Mouse (Mus musculus): ENCODE results near the gene Desi1.

The Desi1 gene

DNA sequence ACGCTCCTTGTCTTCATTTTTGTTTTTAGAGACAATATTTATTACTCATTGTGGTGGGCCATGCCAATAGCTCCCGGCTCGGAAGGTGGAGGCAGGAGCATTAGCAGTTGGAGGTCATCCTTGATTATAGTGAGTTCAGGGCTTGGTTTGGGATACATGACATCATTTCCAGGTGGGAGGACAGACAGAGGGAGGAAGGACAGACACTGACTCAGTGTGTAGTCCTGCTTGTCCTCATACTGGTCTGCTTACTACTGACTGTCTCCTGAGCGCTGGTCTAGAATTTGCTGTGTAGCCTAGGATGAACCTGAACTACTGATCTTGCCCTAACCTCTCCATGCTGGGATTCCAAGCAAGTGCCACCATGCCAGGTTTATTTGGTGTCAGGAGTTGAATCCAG lies at the start of gene Desi1:
Desi1 (minus strand) TSS at position 101 of the 400 bp plus-strand sequence.
- DNase-seq (ENCODE audit: low read depth, low spot score): no peak

DNA sequence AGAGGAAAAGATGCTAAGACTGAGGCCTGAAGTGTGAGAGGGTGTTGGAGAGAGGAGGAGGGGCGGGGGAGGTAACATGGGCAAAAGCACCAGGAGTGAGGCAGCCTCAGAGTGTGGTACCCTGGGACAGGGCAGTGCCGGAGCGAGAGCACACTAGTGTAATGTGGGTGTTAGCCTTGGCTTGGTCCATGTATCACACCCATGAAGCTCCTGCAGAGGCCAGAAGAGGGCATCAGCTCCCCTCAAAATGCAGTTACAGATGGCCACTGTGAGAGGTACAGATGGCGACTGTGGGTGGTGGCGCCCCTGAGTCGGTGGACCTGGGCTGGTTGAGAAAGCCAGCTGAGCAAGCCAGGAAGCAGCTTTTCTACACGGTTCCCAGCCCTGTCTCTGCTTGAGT lies 47.5 kb upstream of the Desi1 start:
- peak; percentile 61 for DNase-seq (ENCODE audit: low read depth, low spot score)

DNA sequence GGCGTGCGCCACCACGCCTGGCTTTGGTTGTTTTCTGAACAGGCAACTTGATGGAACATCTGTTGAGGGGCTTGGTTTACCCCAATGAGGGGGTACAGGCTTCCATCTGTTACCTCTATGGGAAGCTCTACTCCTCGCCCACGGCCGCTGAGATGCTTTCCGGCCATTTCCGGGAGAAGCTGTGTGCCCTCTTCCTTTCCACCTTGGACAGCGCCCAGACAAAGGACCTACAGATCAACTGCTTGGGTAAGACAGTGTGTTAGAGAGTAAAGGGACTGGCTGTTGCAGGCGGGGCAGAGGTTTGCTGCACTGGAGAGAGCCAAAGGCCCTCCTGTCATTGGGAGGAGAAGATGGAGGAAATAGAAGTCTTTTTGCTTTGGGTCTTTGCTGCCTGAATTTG lies 46.2 kb upstream of the Desi1 start:
- DNase-seq (ENCODE audit: low read depth, low spot score): no peak

DNA sequence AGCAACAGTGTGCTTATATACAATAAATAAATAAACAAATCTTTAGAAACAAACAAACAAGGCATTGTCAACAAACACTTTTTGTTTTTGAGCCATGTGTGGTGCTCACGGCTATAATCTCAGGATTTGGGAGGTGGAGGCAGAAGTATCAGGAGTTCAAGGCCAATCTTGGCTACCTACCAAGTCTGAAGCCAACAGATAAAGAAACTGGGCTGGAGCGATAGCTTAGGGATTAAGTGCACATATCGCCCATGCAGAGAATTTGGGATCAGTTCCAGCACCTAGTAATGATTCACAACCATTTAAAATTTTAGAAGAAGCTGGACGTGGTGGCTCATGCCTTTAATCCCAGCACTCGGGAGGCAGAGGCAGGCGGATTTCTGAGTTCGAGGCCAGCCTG lies 39.8 kb upstream of the Desi1 start:
- DNase-seq (ENCODE audit: low read depth, low spot score): no peak

DNA sequence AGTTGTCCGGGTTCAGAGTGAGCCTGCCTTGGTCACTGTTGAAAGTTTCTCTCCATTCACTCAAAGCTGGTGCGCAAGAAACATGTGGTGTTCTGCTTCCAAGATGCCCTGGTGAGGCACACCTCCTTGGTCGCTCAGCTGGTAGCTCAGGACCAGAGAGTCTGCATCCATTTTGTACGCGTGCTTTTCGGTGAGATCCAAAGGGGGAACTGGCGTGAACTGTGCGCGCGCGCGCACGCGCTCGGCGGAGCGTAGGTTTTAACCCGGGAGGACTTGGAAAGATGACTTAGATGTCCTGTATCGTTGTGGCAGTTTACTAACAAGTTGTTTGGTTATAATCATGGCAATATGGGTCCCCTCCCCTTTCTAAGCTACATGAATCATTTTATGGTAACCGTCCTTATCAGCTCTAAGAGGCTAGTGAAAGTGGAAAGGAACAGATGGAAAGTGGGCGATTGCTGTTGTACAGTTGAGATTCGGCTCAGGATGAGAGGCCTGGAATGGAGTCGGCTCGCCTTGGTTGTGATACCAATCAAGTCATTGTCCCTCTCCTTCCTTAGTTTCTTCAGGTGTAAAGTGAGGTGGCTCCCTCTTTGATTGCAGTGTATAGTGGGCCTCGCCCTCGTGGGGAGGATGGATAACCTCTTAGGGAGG lies 38.3 kb upstream of the Desi1 start:
- DNase-seq (ENCODE audit: low read depth, low spot score): no peak

DNA sequence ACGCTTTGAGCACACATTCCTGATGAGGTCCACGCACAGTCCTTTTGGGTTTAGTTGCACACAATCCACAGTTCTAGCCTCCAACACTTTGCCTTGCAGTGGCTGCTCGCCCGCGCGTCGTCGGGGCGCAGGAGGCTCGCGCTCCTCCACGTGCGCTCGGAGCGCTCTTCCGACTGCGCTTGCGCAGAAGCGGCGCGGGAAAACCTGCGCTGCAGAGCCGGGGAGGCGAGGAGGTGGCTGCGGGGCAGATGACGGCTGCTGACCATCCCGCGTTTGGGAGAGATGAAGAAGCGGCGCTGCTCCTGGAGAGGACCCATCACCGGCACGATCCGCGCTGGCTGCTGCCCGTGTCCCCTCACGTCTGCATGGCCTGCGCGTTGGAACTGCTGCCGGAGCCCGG lies 36.2 kb upstream of the Desi1 start, which contains the start of gene Mei1:
Mei1 (plus strand) TSS at position 99 of the 400 bp plus-strand sequence.
- DNase-seq (ENCODE audit: low read depth, low spot score): no peak

DNA sequence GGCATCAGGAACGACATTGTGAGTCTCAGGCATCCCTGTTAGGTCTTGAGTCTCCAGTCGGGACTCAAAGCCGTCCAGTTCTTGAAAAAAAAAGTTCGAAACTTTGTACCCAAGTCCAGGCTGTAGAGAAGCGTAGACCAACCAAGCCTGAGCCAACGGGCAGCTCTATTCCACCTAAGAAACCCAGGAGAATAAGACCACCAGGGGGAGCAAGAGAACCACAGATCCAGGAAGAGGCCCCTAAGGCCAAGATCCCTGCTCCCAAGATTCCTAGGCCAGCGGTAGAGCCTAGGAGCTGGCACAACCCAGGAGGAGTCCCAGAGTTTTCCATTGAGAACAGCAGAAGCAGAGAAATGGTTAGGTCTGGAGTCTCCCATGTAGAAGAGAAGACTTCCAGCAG lies 31.8 kb upstream of the Desi1 start:
- DNase-seq (ENCODE audit: low read depth, low spot score): peak; percentile 80

GRCm38 (mm10) chr15:82063909-82064308 lies 30.2 kb upstream of the Desi1 start:
- no peak for DNase-seq (ENCODE audit: low read depth, low spot score)

DNA sequence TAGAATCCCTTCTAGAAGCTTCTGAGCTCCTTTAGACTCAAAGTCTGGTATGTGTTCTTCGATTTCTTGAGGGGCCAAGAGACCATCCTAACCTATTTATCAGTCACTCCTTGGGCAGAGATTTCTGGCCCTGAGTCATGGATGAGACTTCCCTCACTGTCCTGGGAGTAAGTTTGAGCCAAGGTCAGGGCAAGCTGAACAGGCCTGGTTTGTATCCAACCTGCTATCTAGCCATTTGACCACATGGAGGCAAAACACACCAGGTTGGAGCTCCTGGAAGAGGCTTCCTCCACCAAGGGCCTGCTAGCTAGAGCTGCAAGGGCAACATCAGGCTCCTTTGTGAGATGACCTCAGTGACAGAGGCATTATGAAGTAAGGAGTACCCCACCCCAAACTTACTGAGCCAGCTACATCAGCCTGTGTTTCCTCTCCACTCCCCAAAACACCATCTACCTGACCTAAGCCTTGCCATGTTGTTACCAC lies 25.1 kb upstream of the Desi1 start, which contains the start of gene 4930407I10Rik:
4930407I10Rik (plus strand) TSS at position 433 of the 483 bp plus-strand sequence.
- no peak for DNase-seq (ENCODE audit: low read depth, low spot score)

GRCm38 (mm10) chr15:82052544-82052943 lies 18.9 kb upstream of the Desi1 start:
- DNase-seq (ENCODE audit: low read depth, low spot score): no peak

DNA sequence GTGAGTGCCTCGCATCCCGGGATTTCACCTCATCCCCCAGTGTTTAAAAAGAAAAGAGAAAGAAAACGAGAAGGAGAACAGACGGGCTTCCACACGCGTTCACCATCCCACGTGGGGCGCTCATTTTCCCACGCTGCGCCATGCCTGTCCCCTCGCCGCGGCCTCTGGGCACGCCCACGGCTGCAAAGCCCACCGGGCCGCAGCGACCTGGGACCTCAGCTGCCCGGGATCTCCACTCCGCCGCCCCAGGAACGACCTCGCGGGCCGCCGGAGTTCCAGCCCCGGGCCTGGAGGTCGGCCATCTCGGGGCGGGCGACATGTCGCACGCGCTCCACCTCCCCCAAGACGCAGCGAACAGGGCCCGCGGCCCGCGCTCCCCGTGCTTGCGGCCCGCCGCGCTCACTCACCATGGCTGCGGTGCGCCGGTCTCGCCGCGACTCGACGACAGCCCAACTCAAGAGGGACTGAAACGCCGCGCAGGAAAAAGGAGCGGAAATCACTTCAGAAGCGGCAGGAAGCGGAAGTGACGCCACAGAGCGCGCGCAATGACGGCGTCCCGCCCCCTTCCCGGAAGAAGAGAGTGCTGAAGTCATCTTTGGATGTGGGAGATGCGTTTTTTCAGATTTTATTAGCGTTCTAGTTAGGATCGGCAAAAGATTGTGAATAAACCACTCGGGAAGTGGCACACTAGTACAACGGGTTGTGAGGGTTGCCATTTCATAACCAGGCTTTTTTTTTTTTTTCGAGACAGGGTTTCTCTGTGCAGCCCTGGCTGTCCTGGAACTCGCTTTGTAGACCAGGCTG lies 13.6 kb upstream of the Desi1 start, which contains the start of gene Snu13:
Snu13 (minus strand) TSS at position 519 of the 804 bp plus-strand sequence.
- peak; percentile 96 for DNase-seq (ENCODE audit: low read depth, low spot score)

GRCm38 (mm10) chr15:82046246-82046891 lies 12.7 kb upstream of the Desi1 start:
- peak; percentile 30 for DNase-seq (ENCODE audit: low read depth, low spot score)

GRCm38 (mm10) chr15:82044166-82044784 lies 10.6 kb upstream of the Desi1 start:
- DNase-seq (ENCODE audit: low read depth, low spot score): peak; percentile 64

GRCm38 (mm10) chr15:82040650-82041049 lies 7.0 kb upstream of the Desi1 start:
- DNase-seq (ENCODE audit: low read depth, low spot score): peak; percentile 81

DNA sequence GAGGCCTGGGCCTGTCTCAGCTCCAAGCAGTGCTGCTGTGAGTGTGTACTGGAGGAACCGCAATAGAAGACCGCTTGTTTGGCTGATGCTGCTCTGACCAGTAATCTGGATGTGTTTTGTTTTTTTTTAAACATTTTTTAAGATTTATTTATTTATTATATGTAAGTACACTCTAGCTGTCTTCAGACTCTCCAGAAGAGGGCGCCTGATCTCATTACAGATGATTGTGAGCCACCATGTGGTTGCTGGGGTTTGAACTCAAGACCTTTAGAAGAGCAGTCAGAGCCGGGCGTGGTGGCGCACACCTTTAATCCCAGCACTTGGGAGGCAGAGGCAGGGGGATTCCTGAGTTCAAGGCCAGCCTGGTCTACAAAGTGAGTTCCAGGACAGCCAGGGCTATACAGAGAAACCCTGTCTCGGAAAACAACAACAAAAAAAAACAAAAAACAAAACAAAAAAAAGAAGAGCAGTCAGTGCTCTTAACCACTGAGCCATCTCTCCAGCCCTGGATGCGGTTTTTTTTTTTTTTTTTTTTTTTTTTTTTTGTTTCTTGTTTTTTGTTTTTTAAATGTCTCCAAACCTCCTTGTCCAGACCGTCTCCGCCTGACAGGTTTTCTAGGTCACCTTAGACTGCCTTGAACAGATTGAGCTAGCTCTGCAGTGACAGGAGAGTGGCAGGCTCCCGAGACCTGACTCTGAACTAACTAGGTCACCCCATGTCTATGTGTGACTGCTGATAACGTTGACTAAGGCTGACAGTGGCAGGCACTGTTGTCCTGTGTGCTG lies 2.4 kb upstream of the Desi1 start:
- DNase-seq (ENCODE audit: low read depth, low spot score): peak; percentile 73

DNA sequence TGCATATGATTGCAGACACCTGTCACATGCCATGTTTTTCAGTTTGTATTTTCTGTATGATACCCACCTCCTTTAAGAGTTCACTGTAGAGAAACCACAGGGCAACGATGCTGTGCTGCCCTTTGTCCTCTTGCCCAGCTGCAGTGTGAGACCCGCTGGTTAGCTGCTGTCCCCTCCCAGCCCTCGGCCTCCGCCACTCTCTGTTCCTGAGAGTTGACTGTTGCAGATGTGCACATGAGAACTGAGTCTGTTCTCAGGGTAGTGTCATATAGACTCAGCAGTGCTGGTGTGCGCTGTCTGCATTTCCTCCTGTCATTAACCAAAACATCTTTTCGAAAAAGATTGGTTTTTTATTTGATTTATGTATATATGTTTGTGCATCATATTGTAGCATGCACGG lies 1.3 kb downstream of the Desi1 start:
- DNase-seq (ENCODE audit: low read depth, low spot score): no peak

GRCm38 (mm10) chr15:82027726-82028125 lies 5.9 kb downstream of the Desi1 start:
- DNase-seq (ENCODE audit: low read depth, low spot score): no peak

- no peak for DNase-seq (ENCODE audit: low read depth, low spot score)
Measured at GRCm38 (mm10) chr15:82027276-82027675, 6.4 kb downstream of the Desi1 start.

GRCm38 (mm10) chr15:82023965-82024635 lies 9.6 kb downstream of the Desi1 start:
- no peak for DNase-seq (ENCODE audit: low read depth, low spot score)

- no peak for DNase-seq (ENCODE audit: low read depth, low spot score)
Measured at GRCm38 (mm10) chr15:82022535-82023088, 11.1 kb downstream of the Desi1 start.
